Mouse (Mus musculus) spleen, adult 2 months (tissue): Measurements from ENCODE around the gene Sult2b1.

ENCODE experiments used
- CTCF ChIP-seq: fragments of 200-500 bp; IDR thresholded peaks from 2 replicates; pipeline ENCODE4 v1.5.1; 2011; ENCODE audit warnings: mild to moderate bottlenecking, inconsistent platforms; ENCODE audit not compliant: insufficient read depth, insufficient read length, insufficient replicate concordance; ENCODE audit errors: extremely low read depth
- POLR2A ChIP-seq: fragments of 200-500 bp; IDR thresholded peaks from 2 replicates; pipeline ENCODE4 v1.6.1; 2011; ENCODE audit warnings: low read depth, low read length, inconsistent platforms

- no peak for TF ChIP-seq CTCF
- TF ChIP-seq POLR2A = no peak
These were observed 35.1 kb downstream of the Sult2b1 start for GRCm38 (mm10) chr7:45749401-45749800.
